Comparison of ENCODE assay signal across 8 mouse cellular contexts in genomic region chr11:81151286-81152020, GRCm38 (mm10).
DNase-seq lines count a peak whose midpoint lies in the region; ATAC-seq and TF ChIP-seq lines count a peak whose summit lies in the region.

No protein-coding gene starts in this region.

- no peaks in the 10 kb centered on the region for H3K9me3 ChIP-seq in kidney, embryonic 15.5 days (replicated peaks)
- H3K9me3 ChIP-seq in forebrain, embryonic 12.5 days: no peaks in the 10 kb centered on the region

- H3K4me3 ChIP-seq in kidney, embryonic 15.5 days (replicated peaks): peak overlapping the region; percentile 66
- H3K4me3 ChIP-seq in forebrain, embryonic 12.5 days (replicated peaks): peak overlapping the region; percentile 68
- H3K4me3 ChIP-seq in olfactory bulb, adult 2 months (ENCODE audit: insufficient read depth, low read depth, low read length): peak overlapping the region; percentile 55

- TF ChIP-seq CTCF in olfactory bulb, adult 2 months (IDR thresholded peaks at IDR 0.05; ENCODE audit: insufficient read depth, low read depth, low read length): no peak

- H3K4me1 ChIP-seq in kidney, embryonic 15.5 days: peaks cover 40% of the 10 kb centered on the region
- H3K4me1 ChIP-seq in forebrain, embryonic 12.5 days: peaks cover 26% of the 10 kb centered on the region
- H3K4me1 ChIP-seq in olfactory bulb, adult 2 months (ENCODE audit: control insufficient read depth, insufficient read depth, low read length): peaks cover 20% of the 10 kb centered on the region

- no peak for TF ChIP-seq POLR2A in olfactory bulb, adult 2 months (IDR thresholded peaks at IDR 0.05; ENCODE audit: insufficient read depth, low read depth, low read length)

- DNase-seq in kidney, adult 11 months: no peak
- peak; percentile 10 for DNase-seq in adrenal gland, postnatal 25 days
- peak; percentile 36 for DNase-seq in kidney, postnatal 10 days
- DNase-seq in urinary bladder, postnatal 14 days (ENCODE audit: low spot score): no peak
- no peak for DNase-seq in urinary bladder, postnatal 36 days (ENCODE audit: low spot score in 2 of 2)

- no peak overlapping the region for H3K27ac ChIP-seq in kidney, embryonic 15.5 days
- no peak overlapping the region for H3K27ac ChIP-seq in forebrain, embryonic 12.5 days
- no peak overlapping the region for H3K27ac ChIP-seq in olfactory bulb, adult 2 months (ENCODE audit: insufficient read depth, low read depth, low read length)

- peak overlapping the region; percentile 55 for H3K9ac ChIP-seq in kidney, embryonic 15.5 days
- H3K9ac ChIP-seq in forebrain, embryonic 12.5 days: peak overlapping the region; percentile 69

- peak; percentile 13; the same call in 1 of the 2 replicates for ATAC-seq in kidney, embryonic 15.5 days (replicated peaks; ENCODE audit: low FRiP score)
- ATAC-seq in forebrain, embryonic 12.5 days (ENCODE audit: low FRiP score): peak; percentile 17; the same call in 1 of the 2 replicates

- peak overlapping the region; percentile 99 for H3K4me2 ChIP-seq in kidney, embryonic 15.5 days
- peak overlapping the region; percentile 90 for H3K4me2 ChIP-seq in forebrain, embryonic 12.5 days

- peaks cover 55% of the 10 kb centered on the region for H3K27me3 ChIP-seq in kidney, embryonic 15.5 days
- H3K27me3 ChIP-seq in forebrain, embryonic 12.5 days: peaks cover 58% of the 10 kb centered on the region

- WGBS in kidney, embryonic 15.5 days: 1% methylated on average over 36 of the region's 36 CpGs
- WGBS in forebrain, embryonic 12.5 days: 7% methylated on average over 30 of the region's 36 CpGs
- WGBS in olfactory bulb, adult 2 months: 6% methylated on average over 36 of the region's 36 CpGs

- no peaks in the 10 kb centered on the region for H3K36me3 ChIP-seq in kidney, embryonic 15.5 days
- no peaks in the 10 kb centered on the region for H3K36me3 ChIP-seq in forebrain, embryonic 12.5 days (replicated peaks)

Comparison
In these comparisons a context has a peak if more than half of its experiments do, and no peak if none do; other contexts are left out.
1. DNase-seq: peak in adrenal gland, postnatal 25 days (single experiment) and kidney, postnatal 10 days (single experiment); none in kidney, adult 11 months (single experiment), urinary bladder, postnatal 14 days (single experiment) and urinary bladder, postnatal 36 days (0 of 2).
2. Peak in every context shown above with its lines, with median percentiles within 50 percentile points of each other: H3K4me3 ChIP-seq.